Mouse (Mus musculus) embryonic facial prominence, embryonic 13.5 days (tissue): ENCODE measurements around the gene Efna4. TPM values are rescaled to one million over a fixed set of nuclear protein-coding genes. Genes with fewer than 3 reads are reported as not detected.
A peak's percentile ranks its signal among the peaks of the same experiment; 100 is the strongest.

Source experiments
- ATAC-seq: fragments of 200-750 bp; cut with Nextera tagmentation; 2 replicates; pipeline ENCODE4 v1.8.0; 2017; ENCODE audit warnings: low read depth; ENCODE audit not compliant: insufficient number of reproducible peaks, insufficient read depth, low FRiP score, low TSS enrichment
- H3K27ac ChIP-seq: fragments of 300-500 bp; sonication (generic); 2 replicates; pipeline ENCODE4 v1.5.1; 2015; ENCODE audit warnings: moderate library complexity, mild to moderate bottlenecking, inconsistent platforms
- H3K27me3 ChIP-seq: fragments of 300-500 bp; sonication (generic); 2 replicates; pipeline ENCODE4 v1.6.1; 2015; ENCODE audit warnings: mild to moderate bottlenecking, inconsistent platforms
- H3K36me3 ChIP-seq: fragments of 300-500 bp; sonication (generic); 2 replicates; pipeline ENCODE4 v1.6.1; 2015; ENCODE audit warnings: mild to moderate bottlenecking, inconsistent platforms
- H3K4me1 ChIP-seq: fragments of 300-500 bp; sonication (generic); 2 replicates; pipeline ENCODE4 v1.6.1; 2015; ENCODE audit warnings: inconsistent platforms
- H3K4me2 ChIP-seq: fragments of 300-500 bp; sonication (generic); 2 replicates; pipeline ENCODE4 v1.6.1; 2015; ENCODE audit warnings: moderate library complexity, mild to moderate bottlenecking, inconsistent platforms
- H3K4me3 ChIP-seq: fragments of 300-500 bp; sonication (generic); 2 replicates; pipeline ENCODE4 v1.5.1; 2015; ENCODE audit warnings: mild to moderate bottlenecking, inconsistent platforms
- H3K9ac ChIP-seq: fragments of 300-500 bp; sonication (generic); 2 replicates; pipeline ENCODE4 v1.6.1; 2015; ENCODE audit warnings: mild to moderate bottlenecking, inconsistent platforms
- H3K9me3 ChIP-seq: fragments of 300-500 bp; sonication (generic); 2 replicates; pipeline ENCODE4 v1.6.1; 2016; ENCODE audit warnings: inconsistent platforms
- WGBS: fragments of 180-500 bp; shearing (Covaris S2); methylation state at CpG from one replicate; pipeline ENCODE4 v1.1.7; 2015; ENCODE audit warnings: mixed read lengths; 5-methylcytosine and 5-hydroxymethylcytosine counted together
- polyA plus RNA-seq: library from polyadenylated mRNA; unstranded; fragments of >200 nt; fragmentation: Nextera tagmentation; extraction: Ambion mirVana; gene quantifications from 2 replicates; pipeline ENCODE4 v1.2.1, GENCODE M21; 2015

Gene Efna4
- polyA plus RNA-seq, 1 experiment from 2014 or later, result 50.1 TPM

GRCm38 (mm10) chr3:89340465-89340864 is 2.6 kb upstream of the Efna4 start:
- WGBS, result 2% methylated on average over 11 of the region's 11 CpGs
- Histone ChIP-seq H3K27me3 (no peaks in the 10 kb centered on the region), H3K4me3 (peak overlapping the region; percentile 36), H3K9me3 (no peaks in the 10 kb centered on the region), H3K36me3 (peaks cover 44% of the 10 kb centered on the region), H3K4me1 (peaks cover 43% of the 10 kb centered on the region), H3K27ac (no peak overlapping the region), H3K9ac (peak overlapping the region; percentile 62), H3K4me2 (peak overlapping the region; percentile 67)
- ATAC-seq, result no peak

GRCm38 (mm10) chr3:89339416-89339815 is 1.6 kb upstream of the Efna4 start:
- no peaks in the 10 kb centered on the region for H3K9me3 ChIP-seq
- no peaks in the 10 kb centered on the region for H3K27me3 ChIP-seq
- peak overlapping the region; percentile 75 for H3K4me2 ChIP-seq
- peaks cover 50% of the 10 kb centered on the region for H3K4me1 ChIP-seq
- WGBS, result 24% methylated on average over 8 of the region's 8 CpGs
- H3K9ac ChIP-seq, result no peak overlapping the region
- peak overlapping the region; percentile 94; the same call in 1 of the 2 replicates for H3K4me3 ChIP-seq
- no peak for ATAC-seq
- peak overlapping the region; percentile 95; the same call in 1 of the 2 replicates for H3K27ac ChIP-seq
- peaks cover 43% of the 10 kb centered on the region for H3K36me3 ChIP-seq

GRCm38 (mm10) chr3:89337062-89337720 is 637 bp downstream of the Efna4 start:
- WGBS, result under 1% methylated on average over 21 of the region's 21 CpGs
- Histone ChIP-seq H3K27ac (peak overlapping the region; percentile 95), H3K9me3 (no peaks in the 10 kb centered on the region), H3K4me2 (peak overlapping the region; percentile 75), H3K36me3 (peaks cover 43% of the 10 kb centered on the region), H3K4me3 (peak overlapping the region; percentile 94), H3K4me1 (peaks cover 68% of the 10 kb centered on the region), H3K9ac (peak overlapping the region; percentile 94), H3K27me3 (no peaks in the 10 kb centered on the region)
- no peak; the same call in 1 of the 2 replicates for ATAC-seq

GRCm38 (mm10) chr3:89336529-89336928 is 1.3 kb downstream of the Efna4 start:
- Histone ChIP-seq H3K27ac (peak overlapping the region; percentile 95), H3K36me3 (peaks cover 37% of the 10 kb centered on the region), H3K4me1 (peaks cover 73% of the 10 kb centered on the region), H3K27me3 (no peaks in the 10 kb centered on the region), H3K4me2 (peak overlapping the region; percentile 75), H3K4me3 (peak overlapping the region; percentile 94), H3K9ac (peak overlapping the region; percentile 94), H3K9me3 (no peaks in the 10 kb centered on the region)
- WGBS, result 16% methylated on average over 6 of the region's 6 CpGs
- no peak for ATAC-seq

GRCm38 (mm10) chr3:89333053-89333452 is 4.8 kb downstream of the Efna4 start:
- H3K27ac ChIP-seq, result peak overlapping the region; percentile 0; the same call in 1 of the 2 replicates
- WGBS, result 71% methylated on average over 11 of the region's 11 CpGs
- H3K9ac ChIP-seq, result no peak overlapping the region
- peaks cover 31% of the 10 kb centered on the region for H3K36me3 ChIP-seq
- no peak overlapping the region for H3K4me2 ChIP-seq
- no peak for ATAC-seq
- H3K27me3 ChIP-seq, result no peaks in the 10 kb centered on the region
- H3K9me3 ChIP-seq, result no peaks in the 10 kb centered on the region
- no peak overlapping the region for H3K4me3 ChIP-seq
- peaks cover 56% of the 10 kb centered on the region for H3K4me1 ChIP-seq

GRCm38 (mm10) chr3:89332476-89332875 is 5.4 kb downstream of the Efna4 start:
- H3K4me2 ChIP-seq, result no peak overlapping the region
- peak overlapping the region; percentile 0; the same call in 1 of the 2 replicates for H3K27ac ChIP-seq
- no peak overlapping the region for H3K4me3 ChIP-seq
- ATAC-seq, result no peak
- WGBS, result 54% methylated on average over 12 of the region's 12 CpGs
- no peaks in the 10 kb centered on the region for H3K9me3 ChIP-seq
- H3K9ac ChIP-seq, result no peak overlapping the region
- H3K36me3 ChIP-seq, result peaks cover 31% of the 10 kb centered on the region
- peaks cover 60% of the 10 kb centered on the region for H3K4me1 ChIP-seq
- 0 out of 2 replicates have a peak, but pooled peaks cover 2% of the 10 kb centered on the region for H3K27me3 ChIP-seq

GRCm38 (mm10) chr3:89332013-89332412 is 5.8 kb downstream of the Efna4 start:
- Histone ChIP-seq H3K4me3 (no peak overlapping the region), H3K4me2 (no peak overlapping the region), H3K9me3 (no peaks in the 10 kb centered on the region), H3K9ac (no peak overlapping the region), H3K4me1 (peaks cover 61% of the 10 kb centered on the region), H3K27me3 (0 out of 2 replicates have a peak, but pooled peaks cover 2% of the 10 kb centered on the region), H3K36me3 (peaks cover 31% of the 10 kb centered on the region), H3K27ac (no peak overlapping the region)
- no peak for ATAC-seq
- WGBS, result 33% methylated on average over 10 of the region's 10 CpGs

- Histone ChIP-seq H3K27me3 (0 out of 2 replicates have a peak, but pooled peaks cover 2% of the 10 kb centered on the region), H3K4me3 (no peak overlapping the region), H3K27ac (no peak overlapping the region), H3K9ac (no peak overlapping the region), H3K9me3 (no peaks in the 10 kb centered on the region), H3K4me1 (peaks cover 57% of the 10 kb centered on the region), H3K36me3 (peaks cover 31% of the 10 kb centered on the region), H3K4me2 (no peak overlapping the region)
- 54% methylated on average over 13 of the region's 13 CpGs for WGBS
- no peak for ATAC-seq
These were observed 6.3 kb downstream of the Efna4 start for GRCm38 (mm10) chr3:89331561-89331960.

GRCm38 (mm10) chr3:89330948-89331347 is 6.9 kb downstream of the Efna4 start:
- WGBS, result 24% methylated on average over 10 of the region's 10 CpGs
- H3K27ac ChIP-seq, result no peak overlapping the region
- ATAC-seq, result no peak

GRCm38 (mm10) chr3:89330346-89330745 is 7.5 kb downstream of the Efna4 start:
- H3K4me1 ChIP-seq, result peaks cover 45% of the 10 kb centered on the region

More at GRCm38 (mm10) chr3:89330948-89331347, 6.9 kb downstream of the Efna4 start:
- peaks cover 51% of the 10 kb centered on the region for H3K4me1 ChIP-seq
- peaks cover 31% of the 10 kb centered on the region for H3K36me3 ChIP-seq
- no peak overlapping the region for H3K4me3 ChIP-seq
- H3K9ac ChIP-seq, result no peak overlapping the region
- H3K27me3 ChIP-seq, result 0 out of 2 replicates have a peak, but pooled peaks cover 2% of the 10 kb centered on the region
- no peak overlapping the region for H3K4me2 ChIP-seq
- no peaks in the 10 kb centered on the region for H3K9me3 ChIP-seq

GRCm38 (mm10) chr3:89328623-89329022 is 9.2 kb downstream of the Efna4 start:
- H3K27me3 ChIP-seq, result 0 out of 2 replicates have a peak, but pooled peaks cover 2% of the 10 kb centered on the region
- peak overlapping the region; percentile 33; the same call in 1 of the 2 replicates for H3K27ac ChIP-seq
- H3K4me2 ChIP-seq, result no peak overlapping the region
- no peaks in the 10 kb centered on the region for H3K9me3 ChIP-seq
- H3K4me1 ChIP-seq, result peaks cover 32% of the 10 kb centered on the region
- 17% methylated on average over 4 of the region's 4 CpGs for WGBS
- ATAC-seq, result 0 out of 2 replicates have a peak, but pooled peaks have one; percentile 24
- H3K4me3 ChIP-seq, result no peak overlapping the region
- H3K9ac ChIP-seq, result no peak overlapping the region
- H3K36me3 ChIP-seq, result peaks cover 14% of the 10 kb centered on the region

More at GRCm38 (mm10) chr3:89330346-89330745, 7.5 kb downstream of the Efna4 start:
- ATAC-seq, result no peak
- peaks cover 31% of the 10 kb centered on the region for H3K36me3 ChIP-seq
- H3K27ac ChIP-seq, result no peak overlapping the region
- H3K4me2 ChIP-seq, result no peak overlapping the region
- no peaks in the 10 kb centered on the region for H3K9me3 ChIP-seq
- H3K4me3 ChIP-seq, result no peak overlapping the region
- 60% methylated on average over 3 of the region's 3 CpGs for WGBS
- H3K9ac ChIP-seq, result no peak overlapping the region
- H3K27me3 ChIP-seq, result 0 out of 2 replicates have a peak, but pooled peaks cover 2% of the 10 kb centered on the region
